Mouse (Mus musculus) midbrain, postnatal 0 days (tissue): ENCODE data around the gene Riok2. TPM values are rescaled to one million over a fixed set of nuclear protein-coding genes. Genes with fewer than 3 reads are reported as not detected.

ENCODE experiments used
- ATAC-seq: fragments of 200-750 bp; cut with Nextera tagmentation; 2 replicates; pipeline ENCODE4 v1.8.0; 2017; ENCODE audit warnings: moderate number of reproducible peaks, mild to moderate bottlenecking, moderate TSS enrichment, moderate library complexity; ENCODE audit not compliant: low FRiP score
- DNase-seq: peaks from one replicate; pipeline ENCODE4 v3.0.0-alpha.2; 2015; ENCODE audit warnings: low spot score
- H3K27ac ChIP-seq: fragments of 300-500 bp; sonication (generic); 2 replicates; pipeline ENCODE4 v1.5.1; 2014; ENCODE audit warnings: low read depth, mild to moderate bottlenecking, low read length, mixed read lengths
- H3K27me3 ChIP-seq: fragments of 300-500 bp; sonication (generic); 2 replicates; pipeline ENCODE4 v1.6.1; 2014; ENCODE audit warnings: low read length, control low read depth, mixed read lengths; ENCODE audit not compliant: insufficient read depth
- H3K36me3 ChIP-seq: fragments of 300-500 bp; sonication (generic); 2 replicates; pipeline ENCODE4 v1.6.1; 2014; ENCODE audit warnings: low read length, control low read depth, mixed read lengths; ENCODE audit not compliant: insufficient read depth
- H3K4me1 ChIP-seq: fragments of 300-500 bp; sonication (generic); 2 replicates; pipeline ENCODE4 v1.6.1; 2014; ENCODE audit warnings: mild to moderate bottlenecking, control low read depth, antibody characterized with exemption, low read length, mixed read lengths; ENCODE audit not compliant: insufficient read depth
- H3K4me2 ChIP-seq: fragments of 300-500 bp; sonication (generic); 2 replicates; pipeline ENCODE4 v1.6.1; 2014; ENCODE audit warnings: low read depth, mild to moderate bottlenecking, low read length, mixed read lengths; ENCODE audit not compliant: poor library complexity, severe bottlenecking
- H3K4me3 ChIP-seq: fragments of 300-500 bp; sonication (generic); 2 replicates; pipeline ENCODE4 v1.5.1; 2014; ENCODE audit warnings: low read depth, mild to moderate bottlenecking, low read length, moderate library complexity
- H3K9ac ChIP-seq: fragments of 300-500 bp; sonication (generic); replicated peaks from 2 replicates; pipeline ENCODE4 v1.6.1; 2014; ENCODE audit warnings: mild to moderate bottlenecking, low read length, moderate library complexity, mixed read lengths; ENCODE audit not compliant: poor library complexity, severe bottlenecking
- H3K9me3 ChIP-seq: fragments of 300-500 bp; sonication (generic); 2 replicates; pipeline ENCODE4 v1.6.1; 2016; ENCODE audit warnings: low read length, control low read depth
- CTCF ChIP-seq: IDR thresholded peaks from 2 replicates; pipeline ENCODE4 v1.5.1; 2016; ENCODE audit warnings: antibody characterized with exemption, mild to moderate bottlenecking
- whole genome bisulfite sequencing: fragments of 180-500 bp; shearing (Covaris S2); extraction: QIAGEN DNeasy Blood & Tissue Kit; methylation state at CpG from one replicate; pipeline ENCODE4 v1.1.7; 2014; 5-methylcytosine and 5-hydroxymethylcytosine counted together
- polyA plus RNA-seq: library from polyadenylated mRNA; unstranded; fragments of >200 nt; fragmentation: Nextera tagmentation; extraction: Ambion mirVana; gene quantifications from 2 replicates; pipeline ENCODE4 v1.2.1, GENCODE M21; 2015
- total RNA-seq: library from RNA; depleted of rRNA; stranded (reverse); fragments of >200 nt; gene quantifications from 2 replicates; pipeline ENCODE4 v1.2.3, GENCODE M21; 2014; rRNA removed

The Riok2 gene
- total and polyA plus RNA-seq, 2 experiments from 2014 or later = 11.2 to 28.6 TPM

DNA sequence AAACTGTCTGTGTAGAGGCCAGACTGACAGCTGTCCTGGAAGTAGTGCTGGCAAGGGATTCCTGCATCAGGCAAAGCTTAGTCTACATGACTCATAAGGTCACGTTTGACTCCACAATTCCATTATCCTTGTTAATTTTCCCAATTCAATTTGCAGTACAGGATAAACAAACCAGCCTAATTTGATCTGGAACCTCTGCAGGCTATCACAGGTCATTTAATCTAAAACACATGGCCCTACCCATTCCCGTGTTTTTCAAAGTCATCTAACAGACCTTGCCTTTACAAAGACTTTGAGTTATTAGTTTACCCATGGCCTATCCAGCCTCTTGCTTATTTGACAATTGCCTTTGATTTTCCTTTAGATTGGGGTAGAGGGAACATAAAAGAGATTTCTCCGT is 51.8 kb downstream of the Riok2 start:
- no peaks in the 10 kb centered on the region for H3K36me3 ChIP-seq
- H3K27me3 ChIP-seq = no peaks in the 10 kb centered on the region
- no peak for DNase-seq
- 59% methylated on average over 3 of the region's 3 CpGs for WGBS
- no peak overlapping the region for H3K9ac ChIP-seq
- no peak overlapping the region for H3K4me2 ChIP-seq
- no peak overlapping the region for H3K27ac ChIP-seq
- ATAC-seq = no peak
- H3K4me3 ChIP-seq = no peak overlapping the region
- H3K9me3 ChIP-seq = no peaks in the 10 kb centered on the region
- TF ChIP-seq CTCF = no peak
- no peaks in the 10 kb centered on the region for H3K4me1 ChIP-seq

GRCm38 (mm10) chr17:17428888-17429287 is 54.8 kb downstream of the Riok2 start:
- no peak for TF ChIP-seq CTCF
- no peak for DNase-seq
- Histone ChIP-seq H3K27ac (no peak overlapping the region), H3K4me1 (no peaks in the 10 kb centered on the region), H3K4me2 (no peak overlapping the region), H3K9ac (no peak overlapping the region), H3K36me3 (no peaks in the 10 kb centered on the region), H3K27me3 (no peaks in the 10 kb centered on the region), H3K9me3 (no peaks in the 10 kb centered on the region), H3K4me3 (no peak overlapping the region)
- WGBS = 97% methylated on average over 2 of the region's 2 CpGs
- ATAC-seq = no peak

GRCm38 (mm10) chr17:17433679-17434078 is 59.6 kb downstream of the Riok2 start:
- H3K4me3 ChIP-seq = no peak overlapping the region
- H3K27ac ChIP-seq = no peak overlapping the region
- no peaks in the 10 kb centered on the region for H3K9me3 ChIP-seq
- H3K4me2 ChIP-seq = no peak overlapping the region
- no peak for TF ChIP-seq CTCF
- no peak overlapping the region for H3K9ac ChIP-seq
- DNase-seq (no peak), ATAC-seq (no peak)
- no peaks in the 10 kb centered on the region for H3K27me3 ChIP-seq
- H3K4me1 ChIP-seq = no peaks in the 10 kb centered on the region
- 26% methylated on average over 4 of the region's 4 CpGs for WGBS
- no peaks in the 10 kb centered on the region for H3K36me3 ChIP-seq

- no peaks in the 10 kb centered on the region for H3K9me3 ChIP-seq
- H3K4me2 ChIP-seq = no peak overlapping the region
- no peaks in the 10 kb centered on the region for H3K4me1 ChIP-seq
- H3K9ac ChIP-seq = no peak overlapping the region
- H3K27me3 ChIP-seq = no peaks in the 10 kb centered on the region
- no peaks in the 10 kb centered on the region for H3K36me3 ChIP-seq
- no peak for TF ChIP-seq CTCF
- no peak overlapping the region for H3K4me3 ChIP-seq
- ATAC-seq (no peak), DNase-seq (no peak)
- no peak overlapping the region for H3K27ac ChIP-seq
Measured at GRCm38 (mm10) chr17:17438576-17439191, 64.6 kb downstream of the Riok2 start.

GRCm38 (mm10) chr17:17441876-17442498 is 67.9 kb downstream of the Riok2 start:
- Histone ChIP-seq H3K4me3 (no peak overlapping the region), H3K9ac (no peak overlapping the region), H3K27me3 (no peaks in the 10 kb centered on the region), H3K36me3 (no peaks in the 10 kb centered on the region), H3K9me3 (no peaks in the 10 kb centered on the region), H3K4me2 (no peak overlapping the region), H3K4me1 (no peaks in the 10 kb centered on the region), H3K27ac (no peak overlapping the region)
- 23% methylated on average over 4 of the region's 4 CpGs for WGBS
- ATAC-seq = no peak
- no peak for TF ChIP-seq CTCF
- no peak for DNase-seq

DNA sequence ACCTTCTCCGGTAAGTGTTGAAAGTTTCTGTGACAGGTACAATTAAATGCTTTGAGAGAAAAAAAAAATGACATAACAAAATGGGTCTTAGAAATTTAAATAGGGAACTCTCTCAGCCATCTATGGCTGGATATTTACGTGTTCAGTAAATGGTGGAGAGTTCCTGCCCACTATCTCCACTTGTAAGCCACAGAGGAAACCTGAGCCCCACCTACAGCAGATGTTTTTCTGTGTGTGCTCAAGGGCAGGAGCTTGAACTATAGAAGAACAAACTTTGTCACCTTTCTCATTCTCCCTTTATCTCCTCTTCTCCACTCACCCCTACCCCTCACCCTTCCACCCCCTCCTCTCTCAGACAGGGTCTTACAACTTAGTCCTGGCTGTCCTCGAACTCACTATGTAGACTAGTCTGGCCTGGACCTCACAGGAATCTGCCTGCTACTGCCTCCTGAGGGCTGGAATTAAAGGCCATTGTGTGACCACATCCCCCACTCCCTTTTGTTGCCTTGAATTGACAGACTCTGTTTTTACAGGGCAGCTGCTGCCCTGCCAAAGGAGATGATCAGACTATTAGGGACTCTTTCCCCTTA is 70.3 kb downstream of the Riok2 start:
- Histone ChIP-seq H3K4me2 (no peak overlapping the region), H3K36me3 (no peaks in the 10 kb centered on the region), H3K27me3 (no peaks in the 10 kb centered on the region), H3K4me1 (no peaks in the 10 kb centered on the region), H3K4me3 (no peak overlapping the region), H3K27ac (no peak overlapping the region), H3K9me3 (no peaks in the 10 kb centered on the region), H3K9ac (no peak overlapping the region)
- DNase-seq (no peak), ATAC-seq (no peak)
- TF ChIP-seq CTCF = no peak
- WGBS = 84% methylated on average over 3 of the region's 3 CpGs

Other genes starting within 250 kb of the Riok2 start
- 11.4 and 11.9 TPM in 2 replicates for gene Lix1, start 28.4 kb downstream of the Riok2 start, total RNA-seq
- 10.9 and 12.9 TPM in 2 replicates for gene Lix1, start 28.4 kb downstream of the Riok2 start, polyA plus RNA-seq